In the genomic region with DNA sequence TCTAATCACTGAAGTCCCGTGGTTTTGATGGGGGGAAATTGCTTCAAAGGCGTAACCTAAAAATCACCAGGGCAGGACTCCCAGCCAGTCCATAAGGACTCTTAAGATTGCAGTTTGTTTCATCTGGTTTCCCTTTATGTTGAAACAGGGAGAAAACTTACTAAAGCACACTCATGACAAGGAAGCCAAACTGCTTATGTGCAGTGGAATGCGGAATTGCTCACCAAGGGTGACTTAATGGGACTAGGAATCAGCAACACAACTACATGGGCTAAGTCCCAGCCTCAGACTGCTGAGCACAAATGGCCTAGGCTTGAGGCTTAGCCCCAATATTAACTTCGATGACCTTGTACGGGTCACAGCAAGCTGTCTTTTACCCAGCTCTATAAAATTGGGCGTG, we compare ENCODE assay signal across 17 mouse cellular contexts.
"Had no signal": no experiment of that assay in that cellular context is flagged by ENCODE, and none has a peak within 500 bp of the region (broad histone marks: within the 10 kb centered on the region; RNA-seq: fewer than 3 reads in every experiment).

No protein-coding gene starts in this region.

- H3K4me1 ChIP-seq: kidney, embryonic 15.5 days; limb, embryonic 12.5 days; limb, embryonic 15.5 days had no signal

- H3K4me2 ChIP-seq: kidney, embryonic 15.5 days; limb, embryonic 12.5 days; limb, embryonic 15.5 days; liver, embryonic 11.5 days; midbrain, embryonic 11.5 days had no signal

- DNase-seq: kidney, adult 8-10 months; kidney, postnatal 14 days; kidney, postnatal 4 days; layer of hippocampus, adult 9-11 months; layer of hippocampus, postnatal 36 days; liver, postnatal 0 days; midbrain, embryonic 14.5 days; thymus, adult 18-20 months; thymus, postnatal 36 days had no signal

- ATAC-seq: intestine, postnatal 0 days; liver, postnatal 0 days had no signal

- H3K4me3 ChIP-seq: kidney, embryonic 15.5 days; left cerebral cortex, adult 2 months; limb, embryonic 12.5 days; limb, embryonic 15.5 days had no signal

- H3K27me3 ChIP-seq: kidney, embryonic 15.5 days; limb, embryonic 12.5 days; limb, embryonic 15.5 days had no signal

- H3K36me3 ChIP-seq: kidney, embryonic 15.5 days; limb, embryonic 12.5 days; limb, embryonic 15.5 days had no signal

- H3K9me3 ChIP-seq: kidney, embryonic 15.5 days; limb, embryonic 12.5 days; limb, embryonic 15.5 days had no signal

- H3K27ac ChIP-seq: kidney, embryonic 15.5 days; left cerebral cortex, adult 2 months; limb, embryonic 12.5 days; limb, embryonic 15.5 days; liver, embryonic 14.5 days had no signal

- H3K9ac ChIP-seq: kidney, embryonic 15.5 days; limb, embryonic 12.5 days; limb, embryonic 15.5 days; liver, embryonic 14.5 days; liver, postnatal 0 days had no signal
